In genomic region chr12:57339053-57339452, GRCm38 (mm10) we compare ENCODE assay signal across 15 mouse cellular contexts.
"Had no signal": no experiment of that assay in that cellular context is flagged by ENCODE, and none has a peak within 500 bp of the region (broad histone marks: within the 10 kb centered on the region; RNA-seq: fewer than 3 reads in every experiment).

No protein-coding gene starts in this region.

- H3K9me3 ChIP-seq: neural tube, embryonic 13.5 days; neural tube, embryonic 15.5 days; stomach, embryonic 15.5 days had no signal

- H3K27me3 ChIP-seq: neural tube, embryonic 13.5 days; neural tube, embryonic 15.5 days; stomach, embryonic 15.5 days had no signal

- H3K36me3 ChIP-seq: neural tube, embryonic 13.5 days; neural tube, embryonic 15.5 days; stomach, embryonic 15.5 days had no signal

- H3K9ac ChIP-seq: neural tube, embryonic 13.5 days; neural tube, embryonic 15.5 days; stomach, embryonic 15.5 days had no signal

- H3K27ac ChIP-seq: neural tube, embryonic 13.5 days; neural tube, embryonic 15.5 days; stomach, embryonic 15.5 days; stomach, postnatal 0 days had no signal

- DNase-seq: retina, postnatal 1 day; right cerebral cortex, adult 18-20 months; right cerebral cortex, postnatal 14 days; right cerebral cortex, postnatal 25 days; right cerebral cortex, postnatal 4 days; spleen, adult 18-20 months; thymus, adult 18-20 months; thymus, adult 2 months; thymus, postnatal 14 days; thymus, postnatal 36 days; thymus, postnatal 4 days had no signal

- H3K4me1 ChIP-seq: neural tube, embryonic 13.5 days; neural tube, embryonic 15.5 days; stomach, embryonic 15.5 days had no signal

- H3K4me3 ChIP-seq: neural tube, embryonic 13.5 days; neural tube, embryonic 15.5 days; stomach, embryonic 15.5 days had no signal

- H3K4me2 ChIP-seq: neural tube, embryonic 13.5 days; neural tube, embryonic 15.5 days; stomach, embryonic 15.5 days had no signal
